Mouse (Mus musculus): ENCODE measurements at regions not wholly inside any gene's neighbourhood (a gene's known extent, or its start where the extent isn't known, plus 50 kb on each side); places are given as distances from the start of the nearest gene placed in this dataset.
A peak's percentile ranks its signal among the peaks of the same experiment; 100 is the strongest.

- Histone ChIP-seq H3K27ac (no peak overlapping the region), H3K9me3 (ENCODE audit: control insufficient read depth, low read length) (no peaks in the 10 kb centered on the region), H3K27me3 (ENCODE audit: control insufficient read depth, insufficient read depth, low read length) (no peaks in the 10 kb centered on the region), H3K36me3 (replicated peaks; ENCODE audit: control insufficient read depth, insufficient read depth) (no peaks in the 10 kb centered on the region), H3K4me2 (replicated peaks) (no peak overlapping the region), H3K9ac (no peak overlapping the region), H3K4me1 (replicated peaks; ENCODE audit: control insufficient read depth, insufficient read depth, low read length) (no peaks in the 10 kb centered on the region), H3K4me3 (replicated peaks; ENCODE audit: low read length) (no peak overlapping the region)
- DNase-seq (ENCODE audit: low spot score): no peak
- no peak for ATAC-seq (ENCODE audit: low FRiP score)
- 90% methylated on average over 6 of the region's 6 CpGs for WGBS
Observed at GRCm38 (mm10) chr12:65822285-65822684, 461.9 kb downstream of the Rpl10l start.

GRCm38 (mm10) chr12:65799060-65799459, 485.1 kb downstream of the Rpl10l start:
- H3K9me3 ChIP-seq (ENCODE audit: control insufficient read depth, low read length): no peaks in the 10 kb centered on the region
- H3K27ac ChIP-seq: no peak overlapping the region
- no peak overlapping the region for H3K4me2 ChIP-seq (replicated peaks)
- no peak overlapping the region for H3K4me3 ChIP-seq (replicated peaks; ENCODE audit: low read length)
- ATAC-seq (ENCODE audit: low FRiP score) (peak; percentile 68; the same call in 1 of the 2 replicates), DNase-seq (ENCODE audit: low spot score) (no peak)
- no peaks in the 10 kb centered on the region for H3K27me3 ChIP-seq (ENCODE audit: control insufficient read depth, insufficient read depth, low read length)
- H3K4me1 ChIP-seq (replicated peaks; ENCODE audit: control insufficient read depth, insufficient read depth, low read length): no peaks in the 10 kb centered on the region
- no peaks in the 10 kb centered on the region for H3K36me3 ChIP-seq (replicated peaks; ENCODE audit: control insufficient read depth, insufficient read depth)
- 65% methylated on average over 8 of the region's 8 CpGs for WGBS
- H3K9ac ChIP-seq: no peak overlapping the region

- Histone ChIP-seq H3K4me1 (replicated peaks; ENCODE audit: control insufficient read depth, insufficient read depth, low read length) (no peaks in the 10 kb centered on the region), H3K27me3 (ENCODE audit: control insufficient read depth, insufficient read depth, low read length) (no peaks in the 10 kb centered on the region), H3K4me2 (replicated peaks) (no peak overlapping the region), H3K27ac (no peak overlapping the region), H3K4me3 (replicated peaks; ENCODE audit: low read length) (no peak overlapping the region), H3K9me3 (ENCODE audit: control insufficient read depth, low read length) (no peaks in the 10 kb centered on the region), H3K9ac (no peak overlapping the region), H3K36me3 (replicated peaks; ENCODE audit: control insufficient read depth, insufficient read depth) (no peaks in the 10 kb centered on the region)
- 80% methylated on average over 6 of the region's 6 CpGs for WGBS
- DNase-seq (ENCODE audit: low spot score) (no peak), ATAC-seq (ENCODE audit: low FRiP score) (no peak)
Observed at GRCm38 (mm10) chr12:65771531-65771930, 512.7 kb downstream of the Rpl10l start.
